ENCODE assay signal across 8 mouse cellular contexts in genomic region chr6:87522236-87522635, GRCm38 (mm10). TPM values are rescaled to one million over a fixed set of nuclear protein-coding genes. Genes with fewer than 3 reads are reported as not detected.
DNase-seq lines count a peak whose midpoint lies in the region; ATAC-seq and TF ChIP-seq lines count a peak whose summit lies in the region.
"Had no signal": no experiment of that assay in that cellular context is flagged by ENCODE, and none has a peak within 500 bp of the region (broad histone marks: within the 10 kb centered on the region; RNA-seq: fewer than 3 reads in every experiment).

No protein-coding gene starts in this region.

- no peak overlapping the region for H3K27ac ChIP-seq in kidney, embryonic 16.5 days (ENCODE audit: low read length)
- H3K27ac ChIP-seq: embryonic facial prominence, embryonic 13.5 days had no signal

- H3K4me2 ChIP-seq in kidney, embryonic 16.5 days (replicated peaks; ENCODE audit: low read depth, low read length), result no peak overlapping the region
- H3K4me2 ChIP-seq: embryonic facial prominence, embryonic 13.5 days had no signal

- TF ChIP-seq POLR2A in lung, adult 2 months (IDR thresholded peaks at IDR 0.05; ENCODE audit: borderline replicate concordance, extremely low read depth, low read depth, low read length), result no peak

- H3K4me1 ChIP-seq in kidney, embryonic 16.5 days (ENCODE audit: insufficient read depth, low read length), result no peaks in the 10 kb centered on the region
- H3K4me1 ChIP-seq in G1E (ENCODE audit: insufficient read depth, low read depth, low read length), result peaks cover 26% of the 10 kb centered on the region
- no peaks in the 10 kb centered on the region for H3K4me1 ChIP-seq in lung, adult 2 months (ENCODE audit: control insufficient read depth, insufficient read depth, low read length)

- H3K36me3 ChIP-seq in kidney, embryonic 16.5 days (ENCODE audit: insufficient read depth, low read length), result no peaks in the 10 kb centered on the region
- H3K36me3 ChIP-seq in G1E (replicated peaks), result peaks cover 7% of the 10 kb centered on the region
- H3K36me3 ChIP-seq: embryonic facial prominence, embryonic 13.5 days had no signal

- peak; percentile 86 for TF ChIP-seq CTCF in G1E (IDR thresholded peaks at IDR 0.05; ENCODE audit: low read depth, low read length)
- TF ChIP-seq CTCF in lung, adult 2 months (IDR thresholded peaks at IDR 0.05; ENCODE audit: insufficient read depth, low read length), result peak; percentile 34; the same call in 1 of the 2 replicates

- H3K27me3 ChIP-seq in kidney, embryonic 16.5 days (ENCODE audit: insufficient read depth, low read length), result no peaks in the 10 kb centered on the region
- H3K27me3 ChIP-seq in G1E (ENCODE audit: insufficient read depth, low read length), result peaks cover 40% of the 10 kb centered on the region
- H3K27me3 ChIP-seq: embryonic facial prominence, embryonic 13.5 days had no signal

- peak; percentile 69 for DNase-seq in kidney, adult 9 months
- DNase-seq in G1E (ENCODE audit: low spot score), result no peak
- peak; percentile 72 for DNase-seq in adrenal gland, postnatal 10 days
- DNase-seq in gastrocnemius, postnatal 36 days, result peak; percentile 29 to 35
- peak; percentile 50 for DNase-seq in lung, adult 2 months

- 24% methylated on average over 3 of the region's 3 CpGs for WGBS in kidney, embryonic 16.5 days
- WGBS in lung, adult 2 months, result 32% methylated on average over 3 of the region's 3 CpGs

- H3K9ac ChIP-seq in kidney, embryonic 16.5 days (replicated peaks; ENCODE audit: low read length), result no peak overlapping the region
- H3K9ac ChIP-seq: embryonic facial prominence, embryonic 13.5 days had no signal

- no peaks in the 10 kb centered on the region for H3K9me3 ChIP-seq in kidney, embryonic 16.5 days (ENCODE audit: low read length)
- H3K9me3 ChIP-seq in G1E (replicated peaks), result no peaks in the 10 kb centered on the region
- H3K9me3 ChIP-seq: embryonic facial prominence, embryonic 13.5 days had no signal

- intact Hi-C loops in gastrocnemius, postnatal 36 days (cut with DNase I), result loop anchor here (5.0 kb wide), 1 partner anchor 130 kb away; no protein-coding TSS in a partner anchor

- no peak overlapping the region for H3K4me3 ChIP-seq in kidney, embryonic 16.5 days (ENCODE audit: low read length)
- H3K4me3 ChIP-seq in G1E (ENCODE audit: low read depth, low read length), result no peak overlapping the region
- no peak overlapping the region for H3K4me3 ChIP-seq in lung, adult 2 months (replicated peaks; ENCODE audit: extremely low read depth, low read depth, low read length)
- H3K4me3 ChIP-seq: embryonic facial prominence, embryonic 13.5 days had no signal

- ATAC-seq in kidney, embryonic 16.5 days (ENCODE audit: low FRiP score, low TSS enrichment), result no peak
- ATAC-seq in G1E (ENCODE audit: extremely low read depth, insufficient number of reproducible peaks, low FRiP score, poor library complexity, severe bottlenecking), result no peak
- no peak for ATAC-seq in megakaryocyte, adult 5-6 weeks (ENCODE audit: poor library complexity, severe bottlenecking)

RNA-seq across cellular contexts. Expression of gene Arhgap25, which starts 10.8 kb away (rescaled TPM):
- polyA plus RNA-seq in kidney, embryonic 16.5 days (2015; fragmentation: Nextera tagmentation; extraction: Ambion mirVana), result 5.4 and 6.3 TPM in 2 replicates
- total RNA-seq in G1E (2014; fragmentation: Nextera tagmentation), result 20.3 and 22.8 TPM in 2 replicates
- 36.8 and 40.9 TPM in 2 replicates for total RNA-seq in G1E (2017)
- polyA plus RNA-seq in G1E (2012), result 3.1 and 4.8 TPM in 2 replicates
- 1 to 10 TPM; 7.5 to 8.3 TPM for total RNA-seq in adrenal gland, postnatal 10 days (2021)
- total RNA-seq in gastrocnemius, postnatal 36 days (2021), result 1 to 10 TPM; 1.1 to 1.3 TPM
- polyA plus RNA-seq in lung, adult 2 months (2012; rRNA removed), result 4.5 and 6.6 TPM in 2 replicates
- 27.9 and 35.5 TPM in 2 replicates for total RNA-seq in megakaryocyte, adult 5-6 weeks (2015)
- 74.4 TPM in 2 replicates for total RNA-seq in megakaryocyte, adult 5-6 weeks (2017)
